Mouse (Mus musculus): ENCODE data around the gene Foxp1. TPM values are rescaled to one million over a fixed set of nuclear protein-coding genes. Genes with fewer than 3 reads are reported as not detected.

The Foxp1 gene
- total and polyA plus RNA-seq, 2 experiments from 2014 or later: 112 to 167 TPM

- Histone ChIP-seq H3K27me3 (ENCODE audit: insufficient read depth, low read length) (no peaks in the 10 kb centered on the region), H3K4me3 (ENCODE audit: low read depth, low read length) (no peak overlapping the region), H3K36me3 (ENCODE audit: insufficient read depth) (no peaks in the 10 kb centered on the region), H3K27ac (ENCODE audit: low read depth, low read length) (no peak overlapping the region), H3K9ac (no peak overlapping the region), H3K9me3 (ENCODE audit: low read length) (no peaks in the 10 kb centered on the region), H3K4me2 (ENCODE audit: low read depth) (no peak overlapping the region), H3K4me1 (ENCODE audit: insufficient read depth) (no peaks in the 10 kb centered on the region)
- ATAC-seq (no peak), DNase-seq (no peak)
- 68% methylated on average over 2 of the region's 2 CpGs for WGBS
- TF ChIP-seq CTCF (IDR thresholded peaks at IDR 0.05; ENCODE audit: low read depth): no peak
Measured at GRCm38 (mm10) chr6:99528972-99529371, 6.5 kb upstream of the Foxp1 start.

GRCm38 (mm10) chr6:99527457-99528105 lies 5.1 kb upstream of the Foxp1 start:
- DNase-seq (no peak), ATAC-seq (no peak)
- 96% methylated on average over 6 of the region's 6 CpGs for WGBS
- Histone ChIP-seq H3K27ac (ENCODE audit: low read depth, low read length) (no peak overlapping the region), H3K9ac (no peak overlapping the region), H3K27me3 (ENCODE audit: insufficient read depth, low read length) (no peaks in the 10 kb centered on the region), H3K4me2 (ENCODE audit: low read depth) (no peak overlapping the region), H3K4me1 (ENCODE audit: insufficient read depth) (no peaks in the 10 kb centered on the region), H3K4me3 (ENCODE audit: low read depth, low read length) (no peak overlapping the region), H3K36me3 (ENCODE audit: insufficient read depth) (no peaks in the 10 kb centered on the region), H3K9me3 (ENCODE audit: low read length) (no peaks in the 10 kb centered on the region)
- TF ChIP-seq CTCF (IDR thresholded peaks at IDR 0.05; ENCODE audit: low read depth): peak; percentile 43

GRCm38 (mm10) chr6:99525351-99525750 lies 2.8 kb upstream of the Foxp1 start:
- Histone ChIP-seq H3K27ac (ENCODE audit: low read depth, low read length) (0 out of 2 replicates have a peak overlapping the region, but pooled peaks have one; percentile 98), H3K36me3 (ENCODE audit: insufficient read depth) (no peaks in the 10 kb centered on the region), H3K9me3 (ENCODE audit: low read length) (no peaks in the 10 kb centered on the region), H3K4me1 (ENCODE audit: insufficient read depth) (no peaks in the 10 kb centered on the region), H3K4me2 (ENCODE audit: low read depth) (peak overlapping the region; percentile 98), H3K27me3 (ENCODE audit: insufficient read depth, low read length) (no peaks in the 10 kb centered on the region), H3K9ac (peak overlapping the region; percentile 1; the same call in 1 of the 2 replicates), H3K4me3 (ENCODE audit: low read depth, low read length) (no peak overlapping the region)
- peak; percentile 73 for TF ChIP-seq CTCF (IDR thresholded peaks at IDR 0.05; ENCODE audit: low read depth)
- ATAC-seq: no peak
- peak; percentile 72 for DNase-seq
- 19% methylated on average over 8 of the region's 8 CpGs for WGBS

GRCm38 (mm10) chr6:99523679-99524370 lies 1.3 kb upstream of the Foxp1 start:
- WGBS: 22% methylated on average over 10 of the region's 10 CpGs
- H3K36me3 ChIP-seq (ENCODE audit: insufficient read depth): no peaks in the 10 kb centered on the region
- no peak for ATAC-seq
- peak overlapping the region; percentile 98 for H3K27ac ChIP-seq (ENCODE audit: low read depth, low read length)
- no peak for DNase-seq
- H3K9ac ChIP-seq: peak overlapping the region; percentile 96
- TF ChIP-seq CTCF (IDR thresholded peaks at IDR 0.05; ENCODE audit: low read depth): no peak
- H3K9me3 ChIP-seq (ENCODE audit: low read length): no peaks in the 10 kb centered on the region
- no peaks in the 10 kb centered on the region for H3K4me1 ChIP-seq (ENCODE audit: insufficient read depth)
- no peaks in the 10 kb centered on the region for H3K27me3 ChIP-seq (ENCODE audit: insufficient read depth, low read length)
- H3K4me3 ChIP-seq (ENCODE audit: low read depth, low read length): peak overlapping the region; percentile 73
- H3K4me2 ChIP-seq (ENCODE audit: low read depth): peak overlapping the region; percentile 98

- peak overlapping the region; percentile 98 for H3K27ac ChIP-seq (ENCODE audit: low read depth, low read length)
- no peak for TF ChIP-seq CTCF (IDR thresholded peaks at IDR 0.05; ENCODE audit: low read depth)
Measured at GRCm38 (mm10) chr6:99523109-99523632, 650 bp upstream of the Foxp1 start.

GRCm38 (mm10) chr6:99521641-99522358 lies 721 bp downstream of the Foxp1 start:
- Histone ChIP-seq H3K27me3 (ENCODE audit: insufficient read depth, low read length) (no peaks in the 10 kb centered on the region), H3K36me3 (ENCODE audit: insufficient read depth) (no peaks in the 10 kb centered on the region), H3K9ac (peak overlapping the region; percentile 96), H3K4me2 (ENCODE audit: low read depth) (peak overlapping the region; percentile 98), H3K4me1 (ENCODE audit: insufficient read depth) (no peaks in the 10 kb centered on the region), H3K4me3 (ENCODE audit: low read depth, low read length) (peak overlapping the region; percentile 73), H3K27ac (ENCODE audit: low read depth, low read length) (peak overlapping the region; percentile 98), H3K9me3 (ENCODE audit: low read length) (no peaks in the 10 kb centered on the region)
- WGBS: 1% methylated on average over 64 of the region's 64 CpGs
- ATAC-seq (peak; percentile 15), DNase-seq (peak; percentile 53)
- no peak for TF ChIP-seq CTCF (IDR thresholded peaks at IDR 0.05; ENCODE audit: low read depth)

More at GRCm38 (mm10) chr6:99523109-99523632, 650 bp upstream of the Foxp1 start:
- Histone ChIP-seq H3K4me1 (ENCODE audit: insufficient read depth) (no peaks in the 10 kb centered on the region), H3K9me3 (ENCODE audit: low read length) (no peaks in the 10 kb centered on the region), H3K27me3 (ENCODE audit: insufficient read depth, low read length) (no peaks in the 10 kb centered on the region), H3K4me2 (ENCODE audit: low read depth) (peak overlapping the region; percentile 98), H3K4me3 (ENCODE audit: low read depth, low read length) (peak overlapping the region; percentile 73), H3K9ac (peak overlapping the region; percentile 96), H3K36me3 (ENCODE audit: insufficient read depth) (no peaks in the 10 kb centered on the region)
- WGBS: 2% methylated on average over 22 of the region's 22 CpGs
- ATAC-seq: peak; percentile 67
- peak; percentile 77 for DNase-seq
